Mouse (Mus musculus) MEL (cell line): ENCODE results near the gene Itpka. TPM values are rescaled to one million over a fixed set of nuclear protein-coding genes. Genes with fewer than 3 reads are reported as not detected.

Source experiments
- DNase-seq: peaks from one replicate; pipeline ENCODE4 v3.0.0; 2011; ENCODE audit warnings: low read depth, low spot score
- H3K27ac ChIP-seq: 2 replicates; pipeline ENCODE4 v1.5.1; 2012; ENCODE audit warnings: low read depth, mild to moderate bottlenecking, control low read depth, low read length, moderate library complexity; ENCODE audit not compliant: control insufficient read depth
- H3K27me3 ChIP-seq, 2 experiments: fragments of 150-350 bp in 1 of 2; sonication (generic) in 1 of 2; 2 replicates each; pipeline ENCODE4 v1.6.1; 2012; ENCODE audit warnings: low read length in 2 of 2, mild to moderate bottlenecking in 2 of 2, improper control_type of control experiment in 1 of 2, moderate library complexity in 1 of 2; ENCODE audit not compliant: insufficient read depth in 2 of 2, control insufficient read depth in 1 of 2
- H3K36me3 ChIP-seq, 2 experiments: 2 replicates each; pipeline ENCODE4 v1.6.1; 2012 to 2014; ENCODE audit warnings: low read length in 2 of 2, improper control_type of control experiment in 1 of 2, inconsistent platforms in 1 of 2, mild to moderate bottlenecking in 1 of 2; ENCODE audit not compliant: insufficient read depth in 2 of 2, control insufficient read depth in 1 of 2
- H3K4me1 ChIP-seq, 2 experiments: fragments of 150-350 bp in 1 of 2; sonication (generic) in 1 of 2; 2 replicates each; pipeline ENCODE4 v1.6.1; 2012; ENCODE audit warnings: low read length in 2 of 2, improper control_type of control experiment in 1 of 2, mild to moderate bottlenecking in 1 of 2; ENCODE audit not compliant: insufficient read depth in 2 of 2, control insufficient read depth in 1 of 2
- H3K4me3 ChIP-seq, 2 experiments: fragments of 150-350 bp in 1 of 2; sonication (generic) in 1 of 2; 2 replicates each; pipeline ENCODE4 v1.5.1; 2012; ENCODE audit warnings: low read depth in 2 of 2, low read length in 2 of 2, mild to moderate bottlenecking in 2 of 2, moderate library complexity in 2 of 2, control low read depth in 1 of 2, improper control_type of control experiment in 1 of 2; ENCODE audit not compliant: control insufficient read depth in 1 of 2, insufficient read depth in 1 of 2
- H3K79me2 ChIP-seq: 2 replicates; pipeline ENCODE4 v1.6.1; 2012; ENCODE audit warnings: mild to moderate bottlenecking, low read length, moderate library complexity; ENCODE audit not compliant: control insufficient read depth, poor library complexity, insufficient read depth
- H3K9ac ChIP-seq: 2 replicates; pipeline ENCODE4 v1.6.1; 2012; ENCODE audit warnings: low read depth, mild to moderate bottlenecking, control low read depth, low read length, moderate library complexity; ENCODE audit not compliant: control insufficient read depth, poor library complexity, severe bottlenecking
- H3K9me3 ChIP-seq: fragments of 150-350 bp; sonication (generic); replicated peaks from 2 replicates; pipeline ENCODE4 v1.6.1; 2012; ENCODE audit warnings: mild to moderate bottlenecking, low read length, improper control_type of control experiment, moderate library complexity; ENCODE audit not compliant: insufficient read depth
- CHD1 ChIP-seq: IDR thresholded peaks from 2 replicates; pipeline ENCODE4 v1.6.1; 2012; ENCODE audit warnings: low read depth, mild to moderate bottlenecking, inconsistent platforms, low read length, improper control_type of control experiment
- CHD2 ChIP-seq: IDR thresholded peaks from 2 replicates; pipeline ENCODE4 v1.6.1; 2011; ENCODE audit warnings: low read length, improper control_type of control experiment
- ELF1 ChIP-seq: IDR thresholded peaks from 2 replicates; pipeline ENCODE4 v1.6.1; 2014; ENCODE audit warnings: low read depth, mild to moderate bottlenecking, inconsistent platforms, low read length, improper control_type of control experiment, moderate library complexity
- EP300 ChIP-seq, 2 experiments: IDR thresholded peaks; 2 replicates each; pipeline ENCODE4 v1.6.1; 2011; ENCODE audit warnings: improper control_type of control experiment in 2 of 2, low read length in 2 of 2, low read depth in 1 of 2, mild to moderate bottlenecking in 1 of 2
- GABPA ChIP-seq: IDR thresholded peaks from 2 replicates; pipeline ENCODE4 v1.6.1; 2012; ENCODE audit warnings: low read depth, mild to moderate bottlenecking, inconsistent platforms, low read length, improper control_type of control experiment, moderate library complexity
- JUND ChIP-seq: IDR thresholded peaks from 2 replicates; pipeline ENCODE4 v1.6.1; 2011; ENCODE audit warnings: low read depth, mild to moderate bottlenecking, improper control_type of control experiment, low read length
- KAT2A ChIP-seq: conservative IDR thresholded peaks from 2 replicates; pipeline ENCODE4 v1.6.1; 2012; ENCODE audit warnings: low read depth, low read length, improper control_type of control experiment, inconsistent platforms
- MAZ ChIP-seq: IDR thresholded peaks from 2 replicates; pipeline ENCODE4 v1.6.1; 2012; ENCODE audit warnings: low read depth, mild to moderate bottlenecking, inconsistent platforms, low read length, improper control_type of control experiment
- MYB ChIP-seq: IDR thresholded peaks from 2 replicates; pipeline ENCODE4 v1.6.1; 2011; ENCODE audit warnings: mild to moderate bottlenecking, low read depth, low read length, improper control_type of control experiment
- MYC ChIP-seq: IDR thresholded peaks from 2 replicates; pipeline ENCODE4 v1.6.1; 2011; ENCODE audit warnings: low read depth, mild to moderate bottlenecking, low read length, improper control_type of control experiment, moderate library complexity
- NELFE ChIP-seq: IDR thresholded peaks from 2 replicates; pipeline ENCODE4 v1.6.1; 2011; ENCODE audit warnings: low read depth, low read length, improper control_type of control experiment
- POLR2AphosphoS2 ChIP-seq: IDR thresholded peaks from 2 replicates; pipeline ENCODE4 v1.6.1; 2011; ENCODE audit warnings: low read length, improper control_type of control experiment
- POLR2AphosphoS5 ChIP-seq: IDR thresholded peaks from 2 replicates; pipeline ENCODE4 v1.6.1; 2012; ENCODE audit warnings: low read depth, borderline replicate concordance, mild to moderate bottlenecking, inconsistent platforms, low read length, moderate library complexity, mixed read lengths
- RAD21 ChIP-seq: IDR thresholded peaks from 2 replicates; pipeline ENCODE4 v1.6.1; 2011; ENCODE audit warnings: mild to moderate bottlenecking, low read depth, low read length, improper control_type of control experiment
- RCOR1 ChIP-seq: IDR thresholded peaks from 2 replicates; pipeline ENCODE4 v1.6.1; 2012; ENCODE audit warnings: low read depth, mild to moderate bottlenecking, inconsistent platforms, low read length, improper control_type of control experiment
- TCF12 ChIP-seq: IDR thresholded peaks from 2 replicates; pipeline ENCODE4 v1.6.1; 2014; ENCODE audit warnings: low read depth, mild to moderate bottlenecking, inconsistent platforms, low read length, improper control_type of control experiment, moderate library complexity
- USF1 ChIP-seq: IDR thresholded peaks from 2 replicates; pipeline ENCODE4 v1.6.1; 2014; ENCODE audit warnings: low read depth, mild to moderate bottlenecking, inconsistent platforms, low read length, improper control_type of control experiment, moderate library complexity
- USF2 ChIP-seq, 2 experiments: IDR thresholded peaks; 2 replicates each; pipeline ENCODE4 v1.6.1; 2011 to 2012; ENCODE audit warnings: improper control_type of control experiment in 2 of 2, low read length in 2 of 2, borderline replicate concordance in 1 of 2, inconsistent platforms in 1 of 2, low read depth in 1 of 2, mild to moderate bottlenecking in 1 of 2; ENCODE audit not compliant: insufficient read depth in 1 of 2
- ZC3H11A ChIP-seq: IDR thresholded peaks from 2 replicates; pipeline ENCODE4 v1.6.1; 2012; ENCODE audit warnings: low read depth, mild to moderate bottlenecking, inconsistent platforms, low read length, improper control_type of control experiment
- ZNF384 ChIP-seq: IDR thresholded peaks from 2 replicates; pipeline ENCODE4 v1.6.1; 2012; ENCODE audit warnings: low read depth, mild to moderate bottlenecking, inconsistent platforms, low read length, improper control_type of control experiment
- polyA plus RNA-seq, 2 experiments: library from polyadenylated mRNA; stranded (reverse) in 1 of 2; unstranded in 1 of 2; fragments of >175 nt in 1 of 2; fragments of >200 nt in 1 of 2; gene quantifications; 2 replicates each; pipeline versions ENCODE4 v1.2.1 to v1.2.4; 2012; ENCODE audit warnings: low replicate concordance in 2 of 2, low read depth in 1 of 2; ENCODE audit not compliant: insufficient read length in 2 of 2, insufficient read depth in 1 of 2, missing spikeins in 1 of 2
- total RNA-seq: library from RNA; depleted of rRNA; stranded (reverse); fragments of 300-350 nt; gene quantifications from 2 replicates; pipeline ENCODE4 v1.2.3, GENCODE M21; 2012

Gene Itpka
- total and polyA plus RNA-seq, 3 experiments: 2.1 to 3.1 TPM; not detected in 1

- Histone ChIP-seq H3K79me2 (no peaks in the 10 kb centered on the region), H3K27me3 (no peaks in the 10 kb centered on the region), H3K9me3 (no peaks in the 10 kb centered on the region)
- no peak for TF ChIP-seq CHD1
- TF ChIP-seq ZNF384: no peak
- no peak for TF ChIP-seq MYB
- TF ChIP-seq POLR2AphosphoS5: no peak
- no peak for TF ChIP-seq USF2 (IDR thresholded peaks at IDR 0.05; ENCODE audit: borderline replicate concordance in 1 of 2, insufficient read depth in 1 of 2, low read depth in 1 of 2, low read length in 2 of 2)
- no peak for TF ChIP-seq RAD21
- TF ChIP-seq EP300 (IDR thresholded peaks at IDR 0.05; ENCODE audit: low read depth in 1 of 2, low read length in 2 of 2): no peak
- TF ChIP-seq ELF1: no peak
- TF ChIP-seq NELFE: no peak
- no peak for TF ChIP-seq MYC
- TF ChIP-seq JUND: no peak
- TF ChIP-seq USF1: no peak
- no peak for TF ChIP-seq POLR2AphosphoS2
- no peak for TF ChIP-seq TCF12
- no peak for TF ChIP-seq CHD2
- TF ChIP-seq RCOR1: no peak
- TF ChIP-seq ZC3H11A: no peak
- TF ChIP-seq, all 39 proteins: peak for 0
- H3K4me1 ChIP-seq: peaks cover 7 to 9% of the 10 kb centered on the region in 2 experiments; a peak in 3 of 4 replicates
- peaks cover 7 to 12% of the 10 kb centered on the region in 2 experiments for H3K36me3 ChIP-seq
- no peak for DNase-seq
- no peak overlapping the region for H3K9ac ChIP-seq
- H3K4me3 ChIP-seq: no peak overlapping the region
- H3K27ac ChIP-seq: no peak overlapping the region
These were observed 46.0 kb upstream of the Itpka start for GRCm38 (mm10) chr2:119696111-119696510.

GRCm38 (mm10) chr2:119698472-119698871 is 43.7 kb upstream of the Itpka start:
- Histone ChIP-seq H3K9me3 (no peaks in the 10 kb centered on the region), H3K4me3 (no peak overlapping the region), H3K9ac (no peak overlapping the region), H3K36me3 (peaks cover 4 to 12% of the 10 kb centered on the region in 2 experiments), H3K79me2 (no peaks in the 10 kb centered on the region), H3K27me3 (no peaks in the 10 kb centered on the region), H3K4me1 (peaks cover 7 to 9% of the 10 kb centered on the region in 2 experiments; a peak in 3 of 4 replicates), H3K27ac (no peak overlapping the region)
- no peak for DNase-seq
- no peak for TF ChIP-seq KAT2A
- TF ChIP-seq POLR2AphosphoS2: no peak
- no peak for TF ChIP-seq MYC
- no peak for TF ChIP-seq ELF1
- no peak for TF ChIP-seq NELFE
- no peak for TF ChIP-seq GABPA
- no peak for TF ChIP-seq MAZ
- TF ChIP-seq MYB: no peak
- TF ChIP-seq RCOR1: no peak
